Mouse (Mus musculus) liver, embryonic 14.5 days (tissue): ENCODE data around the gene Btbd35f11. TPM values are rescaled to one million over a fixed set of nuclear protein-coding genes. Genes with fewer than 3 reads are reported as not detected.
"Not testable (repeated sequence)": the region's sequence is repeated elsewhere in the genome, so short reads cannot be mapped to it uniquely, and the experiment has no call there.

Source experiments
- ATAC-seq: fragments of 200-750 bp; cut with Nextera tagmentation; 2 replicates; pipeline ENCODE4 v1.8.0; 2017; ENCODE audit warnings: moderate number of reproducible peaks, mild to moderate bottlenecking, moderate library complexity; ENCODE audit not compliant: insufficient read depth
- DNase-seq, 3 experiments: peaks; one replicate each; pipeline ENCODE4 v3.0.0-alpha.2; 2012 to 2013; ENCODE audit warnings: low read depth in 3 of 3, low spot score in 3 of 3
- H3K27ac ChIP-seq: fragments of 300-500 bp; sonication (generic); 2 replicates; pipeline ENCODE4 v1.5.1; 2014; ENCODE audit warnings: moderate library complexity, mild to moderate bottlenecking, control low read depth, inconsistent platforms
- H3K27me3 ChIP-seq: fragments of 300-500 bp; sonication (generic); 2 replicates; pipeline ENCODE4 v1.6.1; 2014; ENCODE audit warnings: mild to moderate bottlenecking, low read length, moderate library complexity; ENCODE audit not compliant: control insufficient read depth, insufficient read depth
- H3K36me3 ChIP-seq: fragments of 300-500 bp; sonication (generic); replicated peaks from 2 replicates; pipeline ENCODE4 v1.6.1; 2014; ENCODE audit warnings: low read depth; ENCODE audit not compliant: control insufficient read depth, insufficient read depth
- H3K4me1 ChIP-seq, 2 experiments: fragments of 200-500 bp in 1 of 2; fragments of 300-500 bp in 1 of 2; sonication (generic) in 1 of 2; replicated peaks; 2 replicates each; pipeline ENCODE4 v1.6.1; 2012 to 2014; ENCODE audit warnings: antibody characterized with exemption in 1 of 2, inconsistent platforms in 1 of 2, low read length in 1 of 2; ENCODE audit not compliant: control insufficient read depth in 2 of 2, insufficient read depth in 2 of 2
- H3K4me2 ChIP-seq: fragments of 300-500 bp; sonication (generic); 2 replicates; pipeline ENCODE4 v1.6.1; 2014; ENCODE audit warnings: low read depth, mild to moderate bottlenecking, control low read depth, moderate library complexity
- H3K4me3 ChIP-seq, 2 experiments: fragments of 200-500 bp in 1 of 2; fragments of 300-500 bp in 1 of 2; sonication (generic) in 1 of 2; 2 replicates each; pipeline ENCODE4 v1.5.1; 2012 to 2014; ENCODE audit warnings: low read depth in 2 of 2, low read length in 2 of 2, mild to moderate bottlenecking in 2 of 2, control low read depth in 1 of 2, inconsistent platforms in 1 of 2, moderate library complexity in 1 of 2; ENCODE audit not compliant: insufficient read depth in 1 of 2
- H3K9ac ChIP-seq: fragments of 300-500 bp; sonication (generic); replicated peaks from 2 replicates; pipeline ENCODE4 v1.6.1; 2014; ENCODE audit warnings: mild to moderate bottlenecking, control low read depth, moderate library complexity
- H3K9me3 ChIP-seq: fragments of 300-500 bp; sonication (generic); 2 replicates; pipeline ENCODE4 v1.6.1; 2016; ENCODE audit warnings: low read length, mixed read lengths; ENCODE audit not compliant: control insufficient read depth
- WGBS: fragments of 180-500 bp; shearing (Covaris S2); extraction: QIAGEN DNeasy Blood & Tissue Kit; methylation state at CpG from one replicate; pipeline ENCODE4 v1.1.7; 2014; ENCODE audit not compliant: insufficient replicate concordance; 5-methylcytosine and 5-hydroxymethylcytosine counted together
- polyA plus RNA-seq, 2 experiments: library from polyadenylated mRNA; depleted of rRNA in 1 of 2; stranded (reverse) in 1 of 2; unstranded in 1 of 2; fragments of >200 nt; fragmentation: Nextera tagmentation in 1 of 2; extraction: Ambion mirVana in 1 of 2; gene quantifications; 2 replicates each; pipeline versions ENCODE4 v1.2.1 to v1.2.3; 2012 to 2014

Gene Btbd35f11
- polyA plus RNA-seq (2012; rRNA removed) (not detected in 2 replicates), polyA plus RNA-seq (2014; fragmentation: Nextera tagmentation; extraction: Ambion mirVana) (not detected in 2 replicates)

GRCm38 (mm10) chrX:3443590-3443989, at the start of gene Btbd35f11:
TSS of gene Btbd35f11 (minus strand) at chrX:3443690.
- ATAC-seq, H3K9ac ChIP-seq, DNase-seq, H3K27me3 ChIP-seq, H3K9me3 ChIP-seq, H3K36me3 ChIP-seq, H3K4me1 ChIP-seq, H3K4me3 ChIP-seq, H3K4me2 ChIP-seq, H3K27ac ChIP-seq: not testable (repeated sequence)
- 13% methylated on average over 1 of the region's 3 CpGs for WGBS

- ATAC-seq, H3K9ac ChIP-seq, H3K4me1 ChIP-seq, H3K4me3 ChIP-seq, H3K4me2 ChIP-seq, H3K36me3 ChIP-seq, H3K27me3 ChIP-seq, DNase-seq, H3K9me3 ChIP-seq, H3K27ac ChIP-seq: not testable (repeated sequence)
- 78% methylated on average over 1 of the region's 2 CpGs for WGBS
Measured at GRCm38 (mm10) chrX:3409946-3410345, 33.5 kb downstream of the Btbd35f11 start.

Other genes with a start within 250 kb of the Btbd35f11 start
- not detected in 2 replicates for gene Btbd35f24, start 247.9 kb downstream of the Btbd35f11 start, polyA plus RNA-seq (2012; rRNA removed)
- gene Btbd35f24, start 247.9 kb downstream of the Btbd35f11 start, polyA plus RNA-seq (2014; fragmentation: Nextera tagmentation; extraction: Ambion mirVana): not detected in 2 replicates